Mouse (Mus musculus): ENCODE measurements around the gene Ribc2.

The Ribc2 gene

GRCm38 (mm10) chr15:85178172-85178571 lies 46.3 kb downstream of the Ribc2 start:
- in situ Hi-C loops (cut with MboI, MseI): no loop called here

GRCm38 (mm10) chr15:85179528-85180180 lies 47.8 kb downstream of the Ribc2 start:
- in situ Hi-C loops (cut with MboI, MseI): no loop called here

- in situ Hi-C loops (cut with MboI, MseI): no loop called here
Measured at GRCm38 (mm10) chr15:85180368-85180767, 48.5 kb downstream of the Ribc2 start.

GRCm38 (mm10) chr15:85182063-85182462 lies 50.2 kb downstream of the Ribc2 start:
- in situ Hi-C loops (cut with MboI, MseI): no loop called here

- in situ Hi-C loops (cut with MboI, MseI): no loop called here
Measured at GRCm38 (mm10) chr15:85186916-85187315, 55.0 kb downstream of the Ribc2 start.

- in situ Hi-C loops (cut with MboI, MseI): no loop called here
Measured at GRCm38 (mm10) chr15:85188167-85188778, 56.4 kb downstream of the Ribc2 start.
